Comparison of ENCODE assay signal across 14 mouse cellular contexts in the genomic region with DNA sequence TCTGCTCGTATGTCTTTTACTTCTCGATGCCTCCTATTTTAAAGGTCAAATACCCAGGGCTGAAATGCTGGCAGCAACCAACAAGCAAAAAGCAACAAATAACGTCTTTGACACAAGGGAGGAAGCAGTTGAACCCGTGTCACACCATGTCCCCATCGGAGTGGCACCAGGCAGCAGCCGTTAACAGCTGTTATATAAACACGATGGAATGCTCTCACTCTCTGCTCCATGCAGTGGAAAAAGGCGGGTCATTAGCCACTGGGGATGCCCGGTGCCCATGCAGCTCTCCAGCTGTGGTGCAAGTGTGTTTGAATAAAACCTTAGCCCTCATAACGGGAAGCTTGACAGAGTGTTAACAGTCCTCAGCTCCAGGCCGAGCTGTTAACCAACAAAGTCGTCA.
DNase-seq lines count a peak whose midpoint lies in the region; ATAC-seq lines count a peak whose summit lies in the region.
"Had no signal": no experiment of that assay in that cellular context is flagged by ENCODE, and none has a peak within 500 bp of the region (broad histone marks: within the 10 kb centered on the region; RNA-seq: fewer than 3 reads in every experiment).

No protein-coding gene starts in this region.

- H3K36me3 ChIP-seq in embryonic facial prominence, embryonic 14.5 days (ENCODE audit: control insufficient read depth, insufficient read depth, low read length): no peaks in the 10 kb centered on the region
- H3K36me3 ChIP-seq in embryonic facial prominence, embryonic 10.5 days (replicated peaks): no peaks in the 10 kb centered on the region
- no peaks in the 10 kb centered on the region for H3K36me3 ChIP-seq in limb, embryonic 12.5 days
- H3K36me3 ChIP-seq in liver, embryonic 11.5 days (ENCODE audit: control insufficient read depth, insufficient read depth, low read length): no peaks in the 10 kb centered on the region
- H3K36me3 ChIP-seq: liver, embryonic 12.5 days had no signal

- no peak overlapping the region for H3K9ac ChIP-seq in embryonic facial prominence, embryonic 14.5 days (ENCODE audit: low read depth, low read length)
- H3K9ac ChIP-seq in limb, embryonic 12.5 days (replicated peaks): no peak overlapping the region
- H3K9ac ChIP-seq in liver, embryonic 11.5 days (ENCODE audit: low read depth, low read length): no peak overlapping the region
- H3K9ac ChIP-seq: liver, embryonic 12.5 days had no signal

- 0 out of 2 replicates have a peak, but pooled peaks cover 3% of the 10 kb centered on the region for H3K4me1 ChIP-seq in embryonic facial prominence, embryonic 14.5 days (ENCODE audit: control insufficient read depth, insufficient read depth, low read length)
- H3K4me1 ChIP-seq in embryonic facial prominence, embryonic 10.5 days: 0 out of 2 replicates have a peak, but pooled peaks cover 2% of the 10 kb centered on the region
- peaks cover 33% of the 10 kb centered on the region for H3K4me1 ChIP-seq in limb, embryonic 12.5 days (replicated peaks)
- no peaks in the 10 kb centered on the region for H3K4me1 ChIP-seq in liver, embryonic 11.5 days (replicated peaks; ENCODE audit: control insufficient read depth, insufficient read depth, low read length)
- H3K4me1 ChIP-seq: liver, embryonic 12.5 days had no signal

- no peak; the same call in 1 of the 2 replicates for ATAC-seq in embryonic facial prominence, embryonic 14.5 days (ENCODE audit: low read depth)
- peak; percentile 92 for ATAC-seq in limb, embryonic 12.5 days (ENCODE audit: insufficient number of reproducible peaks, insufficient read depth, low FRiP score, low TSS enrichment, low read depth)
- no peak for ATAC-seq in liver, embryonic 11.5 days (replicated peaks; ENCODE audit: low FRiP score)
- ATAC-seq: hindbrain, embryonic 16.5 days; liver, embryonic 12.5 days had no signal

- H3K27me3 ChIP-seq in embryonic facial prominence, embryonic 14.5 days (replicated peaks; ENCODE audit: control insufficient read depth, insufficient read depth, low read length): no peaks in the 10 kb centered on the region; the same call in 1 of the 2 replicates
- peaks cover 6% of the 10 kb centered on the region for H3K27me3 ChIP-seq in embryonic facial prominence, embryonic 10.5 days (replicated peaks; ENCODE audit: low read depth, poor library complexity, severe bottlenecking)
- H3K27me3 ChIP-seq in limb, embryonic 12.5 days: peaks cover 68% of the 10 kb centered on the region
- no peaks in the 10 kb centered on the region for H3K27me3 ChIP-seq in liver, embryonic 11.5 days (replicated peaks; ENCODE audit: control insufficient read depth, insufficient read depth, low read length)
- H3K27me3 ChIP-seq: liver, embryonic 12.5 days had no signal

- DNase-seq in embryonic facial prominence, embryonic 14.5 days (ENCODE audit: low spot score): peak; percentile 20
- no peak for DNase-seq in embryonic facial prominence, embryonic 10.5 days (ENCODE audit: low spot score)
- DNase-seq in hindlimb bud, embryonic 11.5 days (ENCODE audit: extremely low spot score, low read depth, low spot score): peak; percentile 49
- DNase-seq in lung, postnatal 14 days: peak; percentile 11
- no peak for DNase-seq in layer of hippocampus, postnatal 25 days (ENCODE audit: extremely low spot score in 1 of 2, low spot score in 1 of 2)
- no peak for DNase-seq in liver, embryonic 11.5 days (ENCODE audit: low spot score)
- DNase-seq in cerebellum, adult 9-10 months: no peak
- DNase-seq: adrenal gland, adult 2 months; cerebellum, postnatal 25 days had no signal

- H3K4me3 ChIP-seq in embryonic facial prominence, embryonic 14.5 days (ENCODE audit: low read depth, low read length): no peak overlapping the region
- H3K4me3 ChIP-seq in embryonic facial prominence, embryonic 10.5 days: no peak overlapping the region
- H3K4me3 ChIP-seq in limb, embryonic 12.5 days (replicated peaks): no peak overlapping the region
- H3K4me3 ChIP-seq in liver, embryonic 11.5 days (ENCODE audit: low read depth, low read length): no peak overlapping the region
- H3K4me3 ChIP-seq: erythroblast, embryonic 14.5 days; liver, embryonic 12.5 days; myocyte had no signal

- 41% methylated on average over 12 of the region's 12 CpGs for WGBS in embryonic facial prominence, embryonic 14.5 days
- WGBS in embryonic facial prominence, embryonic 10.5 days: 57% methylated on average over 12 of the region's 12 CpGs
- 15% methylated on average over 12 of the region's 12 CpGs for WGBS in limb, embryonic 12.5 days
- WGBS in liver, embryonic 11.5 days: 54% methylated on average over 12 of the region's 12 CpGs

- no peak overlapping the region for H3K27ac ChIP-seq in embryonic facial prominence, embryonic 14.5 days (replicated peaks; ENCODE audit: low read depth, low read length)
- H3K27ac ChIP-seq in embryonic facial prominence, embryonic 10.5 days (replicated peaks): no peak overlapping the region
- H3K27ac ChIP-seq in limb, embryonic 12.5 days: peak overlapping the region; percentile 53; the same call in 1 of the 2 replicates
- no peak overlapping the region for H3K27ac ChIP-seq in liver, embryonic 11.5 days (ENCODE audit: low read depth, low read length)
- H3K27ac ChIP-seq: liver, embryonic 12.5 days had no signal

- H3K9me3 ChIP-seq in embryonic facial prominence, embryonic 14.5 days (ENCODE audit: control insufficient read depth, low read length): no peaks in the 10 kb centered on the region
- H3K9me3 ChIP-seq in embryonic facial prominence, embryonic 10.5 days: no peaks in the 10 kb centered on the region
- H3K9me3 ChIP-seq in limb, embryonic 12.5 days: no peaks in the 10 kb centered on the region
- H3K9me3 ChIP-seq in liver, embryonic 11.5 days (ENCODE audit: control insufficient read depth, low read length): no peaks in the 10 kb centered on the region
- H3K9me3 ChIP-seq: liver, embryonic 12.5 days had no signal

- H3K4me2 ChIP-seq in embryonic facial prominence, embryonic 14.5 days (ENCODE audit: low read depth, low read length): no peak overlapping the region
- peak overlapping the region; percentile 24; the same call in 1 of the 2 replicates for H3K4me2 ChIP-seq in limb, embryonic 12.5 days
- no peak overlapping the region for H3K4me2 ChIP-seq in liver, embryonic 11.5 days
- H3K4me2 ChIP-seq: liver, embryonic 12.5 days had no signal

Comparison
In these comparisons a context has a peak if more than half of its experiments do, and no peak if none do; other contexts are left out.
1. DNase-seq: peak in embryonic facial prominence, embryonic 14.5 days (single experiment), hindlimb bud, embryonic 11.5 days (single experiment) and lung, postnatal 14 days (single experiment); none in embryonic facial prominence, embryonic 10.5 days (single experiment), layer of hippocampus, postnatal 25 days (0 of 2), liver, embryonic 11.5 days (single experiment) and cerebellum, adult 9-10 months (single experiment).